Mouse (Mus musculus) liver, adult 2 months (tissue): ENCODE data around the gene Cd80. TPM values are rescaled to one million over a fixed set of nuclear protein-coding genes. Genes with fewer than 3 reads are reported as not detected.

Source experiments
- DNase-seq: peaks from one replicate; pipeline ENCODE4 v3.0.0-alpha.2; 2011; ENCODE audit warnings: low read depth, low spot score; ENCODE audit errors: extremely low read depth
- H3K27ac ChIP-seq: fragments of 200-500 bp; replicated peaks from 2 replicates; pipeline ENCODE4 v1.5.1; 2012; ENCODE audit warnings: low read depth, mild to moderate bottlenecking, control low read depth, inconsistent platforms, low read length; ENCODE audit not compliant: insufficient read depth
- H3K27me3 ChIP-seq: fragments of 200-500 bp; 2 replicates; pipeline ENCODE4 v1.6.1; 2012; ENCODE audit warnings: mild to moderate bottlenecking, moderate library complexity, low read length, inconsistent platforms; ENCODE audit not compliant: control insufficient read depth, insufficient read depth
- H3K36me3 ChIP-seq: fragments of 200-500 bp; 2 replicates; pipeline ENCODE4 v1.6.1; 2012; ENCODE audit warnings: low read length, inconsistent platforms; ENCODE audit not compliant: control insufficient read depth, insufficient read depth
- H3K4me1 ChIP-seq: fragments of 200-500 bp; 2 replicates; pipeline ENCODE4 v1.6.1; 2011; ENCODE audit warnings: low read length; ENCODE audit not compliant: control insufficient read depth, insufficient read depth
- H3K4me3 ChIP-seq: fragments of 200-500 bp; 2 replicates; pipeline ENCODE4 v1.5.1; 2011; ENCODE audit warnings: low read depth, mild to moderate bottlenecking, control low read depth, low read length, moderate library complexity; ENCODE audit not compliant: insufficient read depth
- H3K79me2 ChIP-seq: fragments of 200-500 bp; 2 replicates; pipeline ENCODE4 v1.6.1; 2012; ENCODE audit warnings: inconsistent platforms, mild to moderate bottlenecking, low read length, moderate library complexity; ENCODE audit not compliant: control insufficient read depth, insufficient read depth
- H3K9ac ChIP-seq: fragments of 200-500 bp; 2 replicates; pipeline ENCODE4 v1.6.1; 2012; ENCODE audit warnings: low read depth, mild to moderate bottlenecking, control low read depth, inconsistent platforms, low read length
- CTCF ChIP-seq: fragments of 200-500 bp; IDR thresholded peaks from 2 replicates; pipeline ENCODE4 v1.5.1; 2011; ENCODE audit warnings: low read depth, low read length, control low read depth
- POLR2A ChIP-seq: fragments of 200-500 bp; IDR thresholded peaks from 2 replicates; pipeline ENCODE4 v1.6.1; 2011; ENCODE audit warnings: low read length, control low read depth; ENCODE audit not compliant: insufficient read depth; ENCODE audit errors: extremely low read depth
- WGBS: fragments of 180-500 bp; shearing (Covaris S2); methylation state at CpG from one replicate; pipeline ENCODE4 v1.1.7; 2018; 5-methylcytosine and 5-hydroxymethylcytosine counted together
- polyA plus RNA-seq: library from polyadenylated mRNA; depleted of rRNA; stranded (reverse); fragments of >200 nt; gene quantifications from 2 replicates; pipeline ENCODE4 v1.2.3, GENCODE M21; 2012
- total RNA-seq: library from RNA; depleted of rRNA; stranded (reverse); fragments of >200 nt; gene quantifications from 2 replicates; pipeline ENCODE4 v1.2.3, GENCODE M21; 2014

The Cd80 gene
- total and polyA plus RNA-seq, 2 experiments, result 0.28 to 0.29 TPM

GRCm38 (mm10) chr16:38471697-38472506 lies 16.5 kb downstream of the Cd80 start:
- Histone ChIP-seq H3K27me3 (no peaks in the 10 kb centered on the region), H3K79me2 (no peaks in the 10 kb centered on the region), H3K9ac (no peak overlapping the region), H3K27ac (no peak overlapping the region), H3K36me3 (no peaks in the 10 kb centered on the region), H3K4me3 (no peak overlapping the region), H3K4me1 (peaks cover 3% of the 10 kb centered on the region)
- DNase-seq, result no peak
- 78% methylated on average over 11 of the region's 11 CpGs for WGBS
- TF ChIP-seq POLR2A (no peak), CTCF (no peak)

GRCm38 (mm10) chr16:38472507-38472873 lies 17.1 kb downstream of the Cd80 start:
- Histone ChIP-seq H3K4me1 (peaks cover 3% of the 10 kb centered on the region), H3K4me3 (no peak overlapping the region)
- 92% methylated on average over 5 of the region's 5 CpGs for WGBS

DNA sequence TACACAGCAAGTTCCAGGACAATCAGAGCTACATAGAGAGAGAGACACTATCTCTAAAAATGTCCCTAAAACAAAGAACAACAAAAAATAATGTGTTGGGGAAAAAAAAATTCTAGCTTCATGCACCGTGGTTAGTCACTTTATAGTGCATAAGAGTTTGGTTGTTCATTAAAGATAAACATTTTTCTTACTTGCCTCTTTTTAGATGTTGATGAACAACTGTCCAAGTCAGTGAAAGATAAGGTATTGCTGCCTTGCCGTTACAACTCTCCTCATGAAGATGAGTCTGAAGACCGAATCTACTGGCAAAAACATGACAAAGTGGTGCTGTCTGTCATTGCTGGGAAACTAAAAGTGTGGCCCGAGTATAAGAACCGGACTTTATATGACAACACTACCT lies 18.3 kb downstream of the Cd80 start:
- no peak overlapping the region for H3K27ac ChIP-seq
- DNase-seq, result no peak
- TF ChIP-seq CTCF (no peak), POLR2A (no peak)
- no peaks in the 10 kb centered on the region for H3K79me2 ChIP-seq
- WGBS, result 89% methylated on average over 5 of the region's 5 CpGs
- H3K36me3 ChIP-seq, result no peaks in the 10 kb centered on the region
- H3K27me3 ChIP-seq, result no peaks in the 10 kb centered on the region
- H3K9ac ChIP-seq, result no peak overlapping the region
- peaks cover 3% of the 10 kb centered on the region for H3K4me1 ChIP-seq
- H3K4me3 ChIP-seq, result no peak overlapping the region

More at GRCm38 (mm10) chr16:38472507-38472873, 17.1 kb downstream of the Cd80 start:
- H3K36me3 ChIP-seq, result no peaks in the 10 kb centered on the region
- no peak for DNase-seq
- no peaks in the 10 kb centered on the region for H3K79me2 ChIP-seq
- H3K9ac ChIP-seq, result no peak overlapping the region
- TF ChIP-seq POLR2A (no peak), CTCF (no peak)
- no peak overlapping the region for H3K27ac ChIP-seq
- no peaks in the 10 kb centered on the region for H3K27me3 ChIP-seq

GRCm38 (mm10) chr16:38474677-38475286 lies 19.4 kb downstream of the Cd80 start:
- H3K27me3 ChIP-seq, result no peaks in the 10 kb centered on the region
- no peaks in the 10 kb centered on the region for H3K79me2 ChIP-seq
- H3K9ac ChIP-seq, result no peak overlapping the region
- WGBS, result 96% methylated on average over 9 of the region's 9 CpGs
- TF ChIP-seq POLR2A (no peak), CTCF (no peak)
- no peak for DNase-seq
- no peak overlapping the region for H3K27ac ChIP-seq
- no peak overlapping the region for H3K4me3 ChIP-seq
- peaks cover 3% of the 10 kb centered on the region for H3K4me1 ChIP-seq
- H3K36me3 ChIP-seq, result no peaks in the 10 kb centered on the region

GRCm38 (mm10) chr16:38475681-38476311 lies 20.4 kb downstream of the Cd80 start:
- Histone ChIP-seq H3K4me3 (peak overlapping the region; percentile 48; the same call in 1 of the 2 replicates), H3K27ac (no peak overlapping the region), H3K4me1 (peaks cover 3% of the 10 kb centered on the region), H3K79me2 (no peaks in the 10 kb centered on the region), H3K27me3 (no peaks in the 10 kb centered on the region), H3K9ac (no peak overlapping the region), H3K36me3 (no peaks in the 10 kb centered on the region)
- TF ChIP-seq POLR2A (no peak), CTCF (no peak)
- no peak for DNase-seq
- WGBS, result 59% methylated on average over 4 of the region's 4 CpGs
